Mouse (Mus musculus): ENCODE results near the gene Tmem33. TPM values are rescaled to one million over a fixed set of nuclear protein-coding genes. Genes with fewer than 3 reads are reported as not detected.

Gene Tmem33
- polyA plus RNA-seq, 1 experiment from 2014 or later, result 83.8 TPM

DNA sequence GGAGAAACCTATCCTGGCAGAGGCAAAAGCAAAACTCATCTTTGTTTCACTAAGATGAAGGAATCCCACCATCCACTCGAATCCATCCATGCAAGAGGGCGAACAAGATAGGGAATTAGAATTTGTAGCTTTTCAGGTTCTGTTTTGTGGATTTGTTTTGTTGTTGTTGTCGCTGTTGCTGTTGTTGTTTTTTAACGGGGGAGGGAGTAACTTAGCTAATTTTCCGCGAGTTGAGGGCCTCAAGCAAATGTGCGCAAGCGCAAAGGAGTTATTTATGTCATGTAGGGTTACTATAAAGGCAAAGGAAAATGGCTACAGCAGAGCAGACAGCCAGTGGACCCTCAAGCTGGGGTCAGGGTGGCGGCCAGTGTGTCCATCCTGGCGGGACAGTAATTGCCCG is 33.1 kb upstream of the Tmem33 start:
- Histone ChIP-seq H3K27me3 (peaks cover 98% of the 10 kb centered on the region), H3K4me1 (peaks cover 24% of the 10 kb centered on the region), H3K4me3 (no peak overlapping the region), H3K27ac (no peak overlapping the region), H3K9ac (no peak overlapping the region), H3K9me3 (peaks cover 2% of the 10 kb centered on the region; the same call in 1 of the 2 replicates), H3K36me3 (no peaks in the 10 kb centered on the region), H3K4me2 (no peak overlapping the region)
- 8% methylated on average over 11 of the region's 11 CpGs for WGBS
- ATAC-seq (ENCODE audit: borderline replicate concordance, extremely low read depth, low FRiP score, low TSS enrichment), result no peak

DNA sequence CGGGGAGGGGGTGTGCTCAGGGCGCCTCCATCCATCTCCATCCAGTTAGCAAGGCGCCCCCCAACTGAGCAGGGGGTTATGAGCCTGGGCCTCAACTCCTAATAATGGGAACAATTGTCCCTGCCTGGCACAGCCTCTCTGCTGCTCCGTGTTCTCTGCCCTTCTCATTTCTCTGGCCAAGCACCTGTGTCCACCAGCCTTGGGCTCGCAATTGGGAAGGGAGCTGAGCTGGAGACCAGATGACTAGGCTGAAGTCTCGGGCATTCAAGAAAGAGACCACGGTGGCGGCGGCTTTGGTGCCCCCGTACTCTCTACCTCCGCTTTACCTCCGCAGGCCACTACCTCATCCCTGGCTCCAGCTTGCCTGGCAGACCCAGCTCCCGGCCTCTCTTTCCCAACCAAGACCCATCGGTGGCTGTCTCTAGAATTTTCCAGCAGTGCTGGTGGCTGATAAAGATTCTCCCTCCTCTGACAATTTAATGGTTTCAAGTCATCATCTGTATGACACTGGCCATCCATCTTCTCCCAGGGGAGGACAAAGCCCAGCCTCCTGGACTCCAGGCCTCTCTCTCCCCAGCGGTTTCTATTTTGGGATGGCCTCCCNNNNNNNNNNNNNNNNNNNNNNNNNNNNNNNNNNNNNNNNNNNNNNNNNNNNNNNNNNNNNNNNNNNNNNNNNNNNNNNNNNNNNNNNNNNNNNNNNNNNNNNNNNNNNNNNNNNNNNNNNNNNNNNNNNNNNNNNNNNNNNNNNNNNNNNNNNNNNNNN is 32.5 kb upstream of the Tmem33 start:
- Histone ChIP-seq H3K9ac (no peak overlapping the region), H3K4me1 (peaks cover 20% of the 10 kb centered on the region), H3K4me2 (no peak overlapping the region; the same call in 1 of the 2 replicates), H3K27me3 (peaks cover 98% of the 10 kb centered on the region), H3K27ac (no peak overlapping the region), H3K36me3 (no peaks in the 10 kb centered on the region), H3K9me3 (peaks cover 2% of the 10 kb centered on the region; the same call in 1 of the 2 replicates), H3K4me3 (no peak overlapping the region)
- 4% methylated on average over 15 of the region's 15 CpGs for WGBS
- no peak for ATAC-seq (ENCODE audit: borderline replicate concordance, extremely low read depth, low FRiP score, low TSS enrichment)

DNA sequence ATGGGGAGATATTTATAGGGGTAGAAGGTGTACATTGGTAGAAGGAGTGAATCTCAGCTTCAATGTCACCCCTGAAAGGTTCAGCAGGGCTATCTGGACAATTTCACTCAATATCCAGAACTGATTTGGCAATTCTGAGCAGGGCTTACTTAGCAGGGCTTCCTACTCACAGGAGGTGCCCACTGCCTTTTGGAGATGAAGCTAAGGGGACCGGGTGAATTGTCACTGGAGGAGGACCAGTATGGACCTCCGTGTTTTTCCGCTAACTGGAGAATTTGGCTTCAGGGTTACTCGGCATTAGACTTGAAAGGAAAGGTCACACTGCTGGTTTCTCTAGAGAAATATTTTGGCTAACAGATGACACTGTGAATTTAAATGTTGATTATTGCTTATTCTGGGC is 25.7 kb upstream of the Tmem33 start:
- H3K4me2 ChIP-seq, result no peak overlapping the region
- no peak for ATAC-seq (ENCODE audit: borderline replicate concordance, extremely low read depth, low FRiP score, low TSS enrichment)
- 57% methylated on average over 4 of the region's 4 CpGs for WGBS
- H3K27me3 ChIP-seq, result peaks cover 66% of the 10 kb centered on the region
- no peak overlapping the region for H3K4me3 ChIP-seq
- H3K27ac ChIP-seq, result no peak overlapping the region
- H3K9ac ChIP-seq, result no peak overlapping the region
- no peaks in the 10 kb centered on the region for H3K9me3 ChIP-seq
- H3K4me1 ChIP-seq, result peaks cover 16% of the 10 kb centered on the region
- no peaks in the 10 kb centered on the region for H3K36me3 ChIP-seq

- 43% methylated on average over 3 of the region's 3 CpGs for WGBS
- Histone ChIP-seq H3K9me3 (no peaks in the 10 kb centered on the region), H3K36me3 (no peaks in the 10 kb centered on the region), H3K4me3 (no peak overlapping the region), H3K4me2 (no peak overlapping the region), H3K4me1 (peaks cover 9% of the 10 kb centered on the region), H3K27me3 (peaks cover 58% of the 10 kb centered on the region), H3K27ac (no peak overlapping the region), H3K9ac (no peak overlapping the region)
- ATAC-seq (ENCODE audit: borderline replicate concordance, extremely low read depth, low FRiP score, low TSS enrichment), result no peak
These were observed 24.9 kb upstream of the Tmem33 start for GRCm38 (mm10) chr5:67235462-67235861.

DNA sequence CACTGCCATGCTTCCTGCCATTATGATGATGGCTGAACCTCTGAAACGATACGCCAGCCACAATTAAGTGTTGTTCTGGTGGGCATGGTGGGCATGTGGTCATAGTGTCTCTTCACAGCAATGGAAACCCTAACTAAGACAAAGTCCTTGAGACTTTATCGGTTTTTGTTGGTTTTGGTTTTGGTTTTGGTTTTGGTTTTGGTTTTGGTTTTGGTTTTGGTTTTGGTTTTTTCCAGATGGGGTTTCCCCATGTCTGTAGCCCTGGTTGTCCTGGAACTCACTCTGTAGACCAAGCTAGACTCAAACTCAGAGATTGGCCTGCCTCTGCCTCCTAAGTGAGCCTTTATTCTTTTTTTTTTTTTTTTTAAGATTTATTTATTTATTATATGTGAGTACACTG is 23.8 kb upstream of the Tmem33 start:
- H3K9me3 ChIP-seq, result no peaks in the 10 kb centered on the region
- H3K4me3 ChIP-seq, result no peak overlapping the region
- ATAC-seq (ENCODE audit: borderline replicate concordance, extremely low read depth, low FRiP score, low TSS enrichment), result no peak
- no peak overlapping the region for H3K4me2 ChIP-seq
- no peak overlapping the region for H3K9ac ChIP-seq
- WGBS, result 95% methylated on average over 3 of the region's 3 CpGs
- no peaks in the 10 kb centered on the region for H3K36me3 ChIP-seq
- no peaks in the 10 kb centered on the region for H3K4me1 ChIP-seq
- H3K27ac ChIP-seq, result no peak overlapping the region
- peaks cover 47% of the 10 kb centered on the region for H3K27me3 ChIP-seq

DNA sequence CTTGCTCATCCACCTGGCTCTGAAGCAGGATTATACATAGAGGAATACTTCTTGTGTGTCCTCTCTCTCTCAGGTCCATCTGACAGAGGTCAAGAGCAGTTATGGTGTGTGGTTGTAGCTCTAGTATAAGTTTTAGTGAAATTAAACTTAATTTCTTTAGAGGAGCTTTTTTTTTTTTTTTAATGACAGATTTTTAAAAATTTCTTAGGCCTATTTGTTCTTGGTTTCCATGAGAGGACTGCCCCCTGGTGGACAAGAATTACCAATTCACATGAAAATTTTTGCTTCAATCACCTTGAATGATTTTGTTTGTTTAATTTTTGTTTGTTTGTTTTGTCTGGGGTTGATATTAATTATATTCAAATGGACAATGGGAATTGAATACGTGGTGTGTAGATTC is 22.1 kb upstream of the Tmem33 start:
- 8% methylated on average over 1 of the region's 1 CpGs for WGBS
- Histone ChIP-seq H3K27ac (no peak overlapping the region), H3K4me2 (no peak overlapping the region), H3K9me3 (no peaks in the 10 kb centered on the region), H3K36me3 (no peaks in the 10 kb centered on the region), H3K4me3 (no peak overlapping the region), H3K9ac (no peak overlapping the region), H3K4me1 (no peaks in the 10 kb centered on the region), H3K27me3 (peaks cover 33% of the 10 kb centered on the region)
- no peak for ATAC-seq (ENCODE audit: borderline replicate concordance, extremely low read depth, low FRiP score, low TSS enrichment)

DNA sequence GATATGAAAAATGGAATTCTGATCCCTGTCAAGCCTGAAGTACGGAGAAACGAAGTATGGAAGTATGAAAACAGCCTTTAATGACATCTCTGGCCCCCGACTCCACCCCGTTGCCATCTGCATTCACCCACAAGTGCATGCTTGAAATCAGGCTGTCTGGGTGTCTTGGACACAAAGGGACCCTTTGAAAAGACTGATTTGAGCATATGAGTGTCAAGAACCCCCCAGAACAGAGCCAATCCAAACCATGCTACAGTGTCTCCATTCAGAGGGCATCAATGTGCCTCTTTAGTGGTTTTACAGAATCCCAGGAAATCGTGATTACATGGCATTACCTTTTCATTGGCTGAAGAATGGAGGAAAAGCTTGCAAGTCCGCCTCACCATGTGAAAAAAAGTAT is 18.7 kb upstream of the Tmem33 start:
- Histone ChIP-seq H3K9ac (no peak overlapping the region), H3K27me3 (peaks cover 15% of the 10 kb centered on the region; the same call in 1 of the 2 replicates), H3K4me2 (no peak overlapping the region), H3K27ac (no peak overlapping the region), H3K4me3 (no peak overlapping the region), H3K36me3 (no peaks in the 10 kb centered on the region), H3K9me3 (no peaks in the 10 kb centered on the region), H3K4me1 (no peaks in the 10 kb centered on the region)
- no peak for ATAC-seq (ENCODE audit: borderline replicate concordance, extremely low read depth, low FRiP score, low TSS enrichment)
- 71% methylated on average over 6 of the region's 6 CpGs for WGBS

DNA sequence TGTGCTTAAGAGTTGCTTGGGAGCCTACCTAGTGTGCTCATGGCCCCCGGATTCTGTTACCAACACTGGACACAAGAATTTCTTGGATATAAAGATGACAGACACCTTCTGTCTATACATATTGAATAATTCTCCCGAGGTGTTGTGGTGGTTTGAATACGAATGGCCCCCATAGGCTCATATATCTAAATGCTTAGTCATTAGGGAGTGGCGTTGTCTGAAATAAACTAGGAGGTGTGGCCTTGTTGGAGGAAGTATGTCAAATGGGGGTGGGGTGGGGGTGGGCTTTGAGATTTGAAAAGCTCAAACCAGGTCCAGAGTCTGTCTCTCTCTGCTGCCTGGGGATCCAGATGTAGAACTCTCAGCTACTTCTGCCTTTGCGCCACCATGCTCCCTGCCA is 17.1 kb upstream of the Tmem33 start:
- H3K4me3 ChIP-seq, result no peak overlapping the region
- H3K36me3 ChIP-seq, result no peaks in the 10 kb centered on the region
- H3K9me3 ChIP-seq, result no peaks in the 10 kb centered on the region
- 86% methylated on average over 5 of the region's 5 CpGs for WGBS
- H3K4me2 ChIP-seq, result no peak overlapping the region
- peaks cover 17% of the 10 kb centered on the region; the same call in 1 of the 2 replicates for H3K27me3 ChIP-seq
- no peak overlapping the region for H3K27ac ChIP-seq
- ATAC-seq (ENCODE audit: borderline replicate concordance, extremely low read depth, low FRiP score, low TSS enrichment), result no peak
- H3K4me1 ChIP-seq, result no peaks in the 10 kb centered on the region
- H3K9ac ChIP-seq, result no peak overlapping the region

- Histone ChIP-seq H3K4me1 (no peaks in the 10 kb centered on the region), H3K27me3 (no peaks in the 10 kb centered on the region; the same call in 1 of the 2 replicates), H3K4me3 (no peak overlapping the region), H3K27ac (no peak overlapping the region), H3K9me3 (no peaks in the 10 kb centered on the region), H3K9ac (no peak overlapping the region), H3K36me3 (no peaks in the 10 kb centered on the region), H3K4me2 (no peak overlapping the region)
- ATAC-seq (ENCODE audit: borderline replicate concordance, extremely low read depth, low FRiP score, low TSS enrichment), result no peak
- WGBS, result 71% methylated on average over 4 of the region's 4 CpGs
These were observed 8.1 kb upstream of the Tmem33 start for GRCm38 (mm10) chr5:67252261-67252660.

- Histone ChIP-seq H3K4me3 (no peak overlapping the region), H3K9ac (no peak overlapping the region), H3K4me2 (no peak overlapping the region), H3K27me3 (no peaks in the 10 kb centered on the region), H3K4me1 (peaks cover 6% of the 10 kb centered on the region), H3K27ac (no peak overlapping the region), H3K9me3 (no peaks in the 10 kb centered on the region), H3K36me3 (no peaks in the 10 kb centered on the region)
- ATAC-seq (ENCODE audit: borderline replicate concordance, extremely low read depth, low FRiP score, low TSS enrichment), result no peak
- 42% methylated on average over 8 of the region's 8 CpGs for WGBS
These were observed 4.7 kb upstream of the Tmem33 start for GRCm38 (mm10) chr5:67255664-67256063.

DNA sequence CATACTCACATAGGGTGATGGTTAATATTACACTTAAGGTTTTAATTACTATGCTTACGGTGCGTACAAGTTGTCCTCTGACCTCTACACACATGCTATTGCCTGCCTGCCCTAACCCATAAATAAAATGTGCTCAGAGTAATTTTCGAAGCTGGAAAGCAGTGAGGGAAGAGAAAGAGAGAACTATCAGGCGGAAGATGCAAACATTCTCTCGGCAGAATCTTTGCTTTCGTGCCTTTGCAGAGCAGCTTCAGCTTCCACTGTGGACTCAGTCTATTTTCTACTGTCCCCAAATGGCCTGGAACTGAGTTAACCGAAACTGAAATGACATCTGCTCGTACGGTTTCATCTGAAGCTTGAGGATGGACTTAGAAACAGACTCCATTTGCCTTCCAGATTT is 1.9 kb upstream of the Tmem33 start:
- WGBS, result 83% methylated on average over 9 of the region's 9 CpGs
- no peak for ATAC-seq (ENCODE audit: borderline replicate concordance, extremely low read depth, low FRiP score, low TSS enrichment)

GRCm38 (mm10) chr5:67260159-67260530 is 220 bp upstream of the Tmem33 start:
- H3K4me3 ChIP-seq, result peak overlapping the region; percentile 74
- peaks cover 17% of the 10 kb centered on the region for H3K4me1 ChIP-seq
- H3K27ac ChIP-seq, result peak overlapping the region; percentile 32; the same call in 1 of the 2 replicates
- H3K9me3 ChIP-seq, result no peaks in the 10 kb centered on the region
- WGBS, result under 1% methylated on average over 9 of the region's 9 CpGs
- ATAC-seq (ENCODE audit: borderline replicate concordance, extremely low read depth, low FRiP score, low TSS enrichment), result no peak; the same call in 1 of the 2 replicates
- H3K36me3 ChIP-seq, result peaks cover 14% of the 10 kb centered on the region
- peak overlapping the region; percentile 67 for H3K4me2 ChIP-seq
- H3K27me3 ChIP-seq, result no peaks in the 10 kb centered on the region
- H3K9ac ChIP-seq, result peak overlapping the region; percentile 43

More for the DNA sequence above, 1.9 kb upstream of the Tmem33 start:
- H3K27ac ChIP-seq, result no peak overlapping the region
- H3K4me3 ChIP-seq, result no peak overlapping the region
- no peak overlapping the region for H3K9ac ChIP-seq
- no peak overlapping the region for H3K4me2 ChIP-seq
- H3K36me3 ChIP-seq, result no peaks in the 10 kb centered on the region; the same call in 1 of the 2 replicates
- no peaks in the 10 kb centered on the region for H3K27me3 ChIP-seq
- no peaks in the 10 kb centered on the region for H3K9me3 ChIP-seq
- H3K4me1 ChIP-seq, result peaks cover 17% of the 10 kb centered on the region

Data from lung, embryonic 15.5 days (tissue).